Mouse (Mus musculus) neural tube, embryonic 12.5 days (tissue): ENCODE data around the gene Mgll. TPM values are rescaled to one million over a fixed set of nuclear protein-coding genes. Genes with fewer than 3 reads are reported as not detected.
A peak's percentile ranks its signal among the peaks of the same experiment; 100 is the strongest.

Source experiments
- ATAC-seq: fragments of 200-750 bp; cut with Nextera tagmentation; 2 replicates; pipeline ENCODE4 v1.8.0; 2017; ENCODE audit warnings: low read depth, mild to moderate bottlenecking, moderate TSS enrichment, moderate library complexity; ENCODE audit not compliant: low FRiP score
- H3K27ac ChIP-seq: fragments of 300-500 bp; sonication (generic); 2 replicates; pipeline ENCODE4 v1.5.1; 2016
- H3K27me3 ChIP-seq: fragments of 300-500 bp; sonication (generic); replicated peaks from 2 replicates; pipeline ENCODE4 v1.6.1; 2016; ENCODE audit warnings: mild to moderate bottlenecking
- H3K36me3 ChIP-seq: fragments of 300-500 bp; sonication (generic); 2 replicates; pipeline ENCODE4 v1.6.1; 2016; ENCODE audit warnings: mild to moderate bottlenecking
- H3K4me1 ChIP-seq: fragments of 300-500 bp; sonication (generic); 2 replicates; pipeline ENCODE4 v1.6.1; 2016
- H3K4me2 ChIP-seq: fragments of 300-500 bp; sonication (generic); replicated peaks from 2 replicates; pipeline ENCODE4 v1.6.1; 2016; ENCODE audit warnings: mild to moderate bottlenecking
- H3K4me3 ChIP-seq: fragments of 300-500 bp; sonication (generic); 2 replicates; pipeline ENCODE4 v1.5.1; 2016
- H3K9ac ChIP-seq: fragments of 300-500 bp; sonication (generic); 2 replicates; pipeline ENCODE4 v1.6.1; 2016; ENCODE audit warnings: mild to moderate bottlenecking
- H3K9me3 ChIP-seq: fragments of 300-500 bp; sonication (generic); 2 replicates; pipeline ENCODE4 v1.6.1; 2016; ENCODE audit warnings: mild to moderate bottlenecking
- WGBS: fragments of 180-500 bp; shearing (Covaris S2); methylation state at CpG from one replicate; pipeline ENCODE4 v1.1.7; 2016; 5-methylcytosine and 5-hydroxymethylcytosine counted together
- polyA plus RNA-seq: library from polyadenylated mRNA; unstranded; fragments of >200 nt; fragmentation: Nextera tagmentation; extraction: Ambion mirVana; gene quantifications from 2 replicates; pipeline ENCODE4 v1.2.1, GENCODE M21; 2016

The Mgll gene
- polyA plus RNA-seq, 1 experiment from 2014 or later = 9.3 TPM

GRCm38 (mm10) chr6:88860914-88861313 lies 136.7 kb downstream of the Mgll start:
- 0 out of 2 replicates have a peak, but pooled peaks cover 5% of the 10 kb centered on the region for H3K9me3 ChIP-seq
- no peak overlapping the region for H3K4me2 ChIP-seq
- WGBS = 19% methylated on average over 2 of the region's 2 CpGs
- H3K36me3 ChIP-seq = peaks cover 72% of the 10 kb centered on the region
- no peaks in the 10 kb centered on the region for H3K27me3 ChIP-seq
- H3K27ac ChIP-seq = no peak overlapping the region
- no peak overlapping the region for H3K4me3 ChIP-seq
- no peak overlapping the region for H3K9ac ChIP-seq
- ATAC-seq = no peak
- peaks cover 3% of the 10 kb centered on the region; the same call in 1 of the 2 replicates for H3K4me1 ChIP-seq

GRCm38 (mm10) chr6:88865704-88866103 lies 141.5 kb downstream of the Mgll start:
- Histone ChIP-seq H3K9me3 (0 out of 2 replicates have a peak, but pooled peaks cover 5% of the 10 kb centered on the region), H3K36me3 (peaks cover 46% of the 10 kb centered on the region), H3K9ac (no peak overlapping the region), H3K27ac (no peak overlapping the region), H3K4me1 (peaks cover 12% of the 10 kb centered on the region), H3K4me2 (no peak overlapping the region), H3K27me3 (no peaks in the 10 kb centered on the region), H3K4me3 (no peak overlapping the region)
- 88% methylated on average over 7 of the region's 7 CpGs for WGBS
- no peak for ATAC-seq

DNA sequence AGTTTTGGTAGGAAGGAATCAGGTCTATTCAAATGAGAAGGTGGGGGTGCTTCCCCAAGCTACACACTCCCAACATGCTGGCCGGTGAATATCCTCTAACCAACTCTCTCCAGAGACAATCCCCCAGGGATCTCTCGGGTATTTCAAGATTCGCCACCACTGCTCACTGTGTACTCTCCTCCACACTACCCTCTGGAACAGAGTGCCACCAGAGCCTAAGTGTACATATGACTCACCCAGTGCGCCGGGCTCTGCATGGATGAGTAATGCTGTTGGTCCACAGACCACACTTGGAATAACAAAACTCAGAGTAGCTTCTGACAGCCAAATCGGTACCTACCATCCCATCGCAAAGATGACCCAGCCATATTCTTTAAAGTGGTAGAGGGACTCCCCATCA lies 145.2 kb downstream of the Mgll start:
- Histone ChIP-seq H3K9me3 (no peaks in the 10 kb centered on the region), H3K27ac (no peak overlapping the region), H3K9ac (no peak overlapping the region), H3K4me2 (no peak overlapping the region), H3K4me3 (no peak overlapping the region), H3K4me1 (peaks cover 43% of the 10 kb centered on the region), H3K27me3 (no peaks in the 10 kb centered on the region), H3K36me3 (peaks cover 13% of the 10 kb centered on the region)
- no peak for ATAC-seq
- 87% methylated on average over 7 of the region's 7 CpGs for WGBS

- Histone ChIP-seq H3K4me1 (peaks cover 43% of the 10 kb centered on the region), H3K4me2 (peak overlapping the region; percentile 79; the same call in 1 of the 2 replicates), H3K9ac (no peak overlapping the region), H3K9me3 (no peaks in the 10 kb centered on the region), H3K4me3 (no peak overlapping the region), H3K27me3 (no peaks in the 10 kb centered on the region), H3K36me3 (0 out of 2 replicates have a peak, but pooled peaks cover 2% of the 10 kb centered on the region), H3K27ac (no peak overlapping the region)
- no peak for ATAC-seq
- 62% methylated on average over 4 of the region's 4 CpGs for WGBS
Measured at GRCm38 (mm10) chr6:88870594-88870993, 146.4 kb downstream of the Mgll start.

GRCm38 (mm10) chr6:88871546-88871945 lies 147.3 kb downstream of the Mgll start:
- WGBS = 43% methylated on average over 8 of the region's 8 CpGs
- Histone ChIP-seq H3K9me3 (no peaks in the 10 kb centered on the region), H3K4me1 (peaks cover 43% of the 10 kb centered on the region), H3K4me3 (no peak overlapping the region), H3K9ac (no peak overlapping the region), H3K36me3 (0 out of 2 replicates have a peak, but pooled peaks cover 2% of the 10 kb centered on the region), H3K27ac (peak overlapping the region; percentile 27; the same call in 1 of the 2 replicates), H3K4me2 (peak overlapping the region; percentile 79), H3K27me3 (0 out of 2 replicates have a peak, but pooled peaks cover 3% of the 10 kb centered on the region)
- no peak for ATAC-seq

DNA sequence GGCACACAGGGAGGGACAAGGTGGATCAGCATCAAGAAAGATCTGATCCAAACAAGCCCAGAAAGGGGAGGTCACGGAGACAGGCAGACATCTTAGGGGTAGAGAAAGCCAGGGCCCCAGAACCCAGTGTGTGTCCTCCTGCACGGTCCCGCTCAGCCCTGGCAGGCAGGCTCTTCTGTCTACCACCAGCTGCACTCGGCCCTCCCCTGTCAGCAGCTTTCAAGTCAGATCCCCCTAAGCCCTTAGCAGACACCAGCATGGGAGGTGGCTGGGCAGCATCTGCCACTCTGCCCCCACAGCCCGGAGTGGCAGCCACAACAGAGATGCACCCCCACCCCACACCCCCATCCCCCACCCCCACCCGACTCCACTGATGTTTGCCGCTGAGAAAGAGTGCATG lies 148.6 kb downstream of the Mgll start:
- H3K27me3 ChIP-seq = 0 out of 2 replicates have a peak, but pooled peaks cover 3% of the 10 kb centered on the region
- H3K27ac ChIP-seq = peak overlapping the region; percentile 46; the same call in 1 of the 2 replicates
- peak overlapping the region; percentile 90 for H3K9ac ChIP-seq
- WGBS = 39% methylated on average over 7 of the region's 7 CpGs
- peaks cover 43% of the 10 kb centered on the region for H3K4me1 ChIP-seq
- peak overlapping the region; percentile 79 for H3K4me2 ChIP-seq
- 0 out of 2 replicates have a peak, but pooled peaks cover 2% of the 10 kb centered on the region for H3K36me3 ChIP-seq
- H3K4me3 ChIP-seq = peak overlapping the region; percentile 95
- H3K9me3 ChIP-seq = no peaks in the 10 kb centered on the region
- peak; percentile 35; the same call in 1 of the 2 replicates for ATAC-seq

- H3K4me1 ChIP-seq = peaks cover 43% of the 10 kb centered on the region
- H3K9ac ChIP-seq = peak overlapping the region; percentile 90
- 0 out of 2 replicates have a peak, but pooled peaks cover 3% of the 10 kb centered on the region for H3K27me3 ChIP-seq
- no peaks in the 10 kb centered on the region for H3K36me3 ChIP-seq
- 2% methylated on average over 72 of the region's 74 CpGs for WGBS
- peak; percentile 54 for ATAC-seq
- peak overlapping the region; percentile 95 for H3K4me3 ChIP-seq
- H3K4me2 ChIP-seq = peak overlapping the region; percentile 79
- H3K9me3 ChIP-seq = no peaks in the 10 kb centered on the region
- H3K27ac ChIP-seq = peak overlapping the region; percentile 77; the same call in 1 of the 2 replicates
Measured at GRCm38 (mm10) chr6:88873965-88874867, 150.0 kb downstream of the Mgll start.

GRCm38 (mm10) chr6:88874868-88875508 lies 150.8 kb downstream of the Mgll start, which contains the start of gene Podxl2:
Podxl2 (minus strand) TSS chr6:88875044.
- 6% methylated on average over 62 of the region's 63 CpGs for WGBS
- H3K27me3 ChIP-seq = 0 out of 2 replicates have a peak, but pooled peaks cover 3% of the 10 kb centered on the region
- H3K27ac ChIP-seq = peak within 1 kb of the TSS; percentile 77; the same call in 1 of the 2 replicates
- H3K4me3 ChIP-seq = peak within 1 kb of the TSS; percentile 95
- no peaks in the 10 kb centered on the region for H3K9me3 ChIP-seq
- H3K4me1 ChIP-seq = peaks cover 36% of the 10 kb centered on the region
- H3K4me2 ChIP-seq = peak within 1 kb of the TSS; percentile 79
- no peaks in the 10 kb centered on the region for H3K36me3 ChIP-seq
- peak; percentile 59 for ATAC-seq
- H3K9ac ChIP-seq = peak within 1 kb of the TSS; percentile 90

Other genes starting within 250 kb of the Mgll start
- 192 and 193 TPM in 2 replicates for gene Sec61a1, start 205.5 kb upstream of the Mgll start, polyA plus RNA-seq
- gene Kbtbd12, start 86.5 kb upstream of the Mgll start, polyA plus RNA-seq = not detected in 2 replicates
- 37.3 and 38.2 TPM in 2 replicates for gene Abtb1, start 117.6 kb downstream of the Mgll start, polyA plus RNA-seq
- gene Podxl2, start 150.6 kb downstream of the Mgll start, polyA plus RNA-seq = 362 and 381 TPM in 2 replicates
- 120 and 127 TPM in 2 replicates for gene Mcm2, start 174.4 kb downstream of the Mgll start, polyA plus RNA-seq
- gene Tpra1, start 177.8 kb downstream of the Mgll start, polyA plus RNA-seq = 60.6 and 61.2 TPM in 2 replicates